Mouse (Mus musculus): ENCODE measurements around the gene Gad1. TPM values are rescaled to one million over a fixed set of nuclear protein-coding genes. Genes with fewer than 3 reads are reported as not detected.

The Gad1 gene
- polyA plus RNA-seq, 1 experiment from 2014 or later, result 105 TPM

DNA sequence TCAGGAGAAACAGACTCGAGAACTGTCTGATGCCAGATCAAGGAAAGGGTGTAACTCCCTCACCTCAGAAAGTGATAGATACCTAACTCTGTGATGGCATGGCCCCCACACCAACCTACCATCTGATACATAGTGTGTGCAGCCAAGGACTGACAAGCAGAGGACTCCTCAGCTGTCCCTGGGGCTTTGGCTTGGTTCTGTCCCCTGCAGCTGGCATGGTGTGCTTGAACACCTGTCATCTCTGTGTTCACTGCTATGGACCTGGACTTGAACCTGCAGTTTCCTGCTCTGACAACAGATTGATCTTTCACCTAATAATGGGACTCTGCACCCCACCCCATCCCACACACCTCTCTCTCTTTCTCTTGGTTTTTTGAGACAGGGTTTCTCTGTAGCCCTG lies 79.5 kb downstream of the Gad1 start:
- Histone ChIP-seq H3K36me3 (no peaks in the 10 kb centered on the region), H3K4me1 (replicated peaks) (peaks cover 15% of the 10 kb centered on the region), H3K9me3 (no peaks in the 10 kb centered on the region), H3K27me3 (no peaks in the 10 kb centered on the region), H3K9ac (no peak overlapping the region), H3K4me3 (no peak overlapping the region), H3K27ac (replicated peaks) (no peak overlapping the region), H3K4me2 (no peak overlapping the region)
- 81% methylated on average over 1 of the region's 1 CpGs for WGBS
- no peak for ATAC-seq (ENCODE audit: low FRiP score, low read depth)

DNA sequence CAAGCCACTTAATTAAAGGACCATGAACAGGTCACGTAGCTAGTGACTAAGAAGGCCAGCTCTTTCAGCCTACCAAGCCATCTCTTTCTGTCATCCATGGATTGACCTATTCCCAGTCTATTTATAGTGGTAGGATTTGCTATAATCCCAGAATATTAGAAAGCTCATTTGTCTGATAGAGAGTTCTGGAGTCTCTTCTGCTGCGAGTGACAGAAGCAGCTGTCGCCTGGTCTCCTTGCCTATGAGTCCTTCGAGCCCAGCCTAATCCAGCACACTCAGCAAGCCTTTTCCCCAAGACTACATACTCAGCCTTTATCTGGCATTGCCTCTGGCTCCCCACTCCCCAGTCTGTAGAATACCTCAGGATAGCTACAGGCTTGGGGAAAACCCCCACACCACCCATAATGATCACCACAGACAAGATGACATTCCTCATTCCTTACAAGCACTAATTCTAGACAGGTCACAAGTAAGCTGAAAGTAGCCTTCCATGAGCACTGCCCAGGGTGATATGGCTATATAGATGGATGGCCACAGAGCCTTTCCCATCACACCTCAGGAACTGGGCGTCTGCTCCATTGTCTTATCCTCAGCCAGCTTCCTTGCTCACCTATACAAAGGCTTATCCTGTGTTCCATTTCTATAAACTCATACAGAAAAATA lies 81.3 kb downstream of the Gad1 start:
- Histone ChIP-seq H3K9me3 (no peaks in the 10 kb centered on the region), H3K27ac (replicated peaks) (no peak overlapping the region), H3K9ac (no peak overlapping the region), H3K4me2 (no peak overlapping the region), H3K4me1 (replicated peaks) (peaks cover 11% of the 10 kb centered on the region), H3K36me3 (no peaks in the 10 kb centered on the region), H3K27me3 (no peaks in the 10 kb centered on the region), H3K4me3 (no peak overlapping the region)
- WGBS, result 89% methylated on average over 5 of the region's 5 CpGs
- no peak for ATAC-seq (ENCODE audit: low FRiP score, low read depth)

DNA sequence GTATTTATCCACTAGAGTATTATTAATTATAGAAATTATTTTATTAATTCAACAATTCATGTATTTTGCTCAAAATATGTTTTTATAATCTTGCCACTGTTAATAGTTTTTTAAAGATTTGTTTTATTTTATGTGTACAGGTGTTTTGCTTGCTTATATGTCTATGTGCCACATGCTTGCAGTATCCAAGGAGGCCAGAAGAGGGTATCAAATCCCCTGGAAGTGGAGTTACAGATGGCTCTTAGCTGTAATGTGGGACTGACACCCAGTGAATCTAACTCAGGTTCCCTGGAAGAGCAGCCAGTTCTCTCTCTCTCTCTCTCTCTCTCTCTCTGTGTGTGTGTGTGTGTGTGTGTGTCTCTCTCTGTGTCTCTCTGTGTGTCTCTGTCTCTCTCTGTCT lies 88.1 kb downstream of the Gad1 start:
- Histone ChIP-seq H3K9me3 (no peaks in the 10 kb centered on the region), H3K4me3 (no peak overlapping the region), H3K4me1 (replicated peaks) (peaks cover 13% of the 10 kb centered on the region), H3K9ac (no peak overlapping the region), H3K4me2 (no peak overlapping the region), H3K27me3 (no peaks in the 10 kb centered on the region), H3K27ac (replicated peaks) (no peak overlapping the region), H3K36me3 (no peaks in the 10 kb centered on the region)
- ATAC-seq (ENCODE audit: low FRiP score, low read depth), result no peak

DNA sequence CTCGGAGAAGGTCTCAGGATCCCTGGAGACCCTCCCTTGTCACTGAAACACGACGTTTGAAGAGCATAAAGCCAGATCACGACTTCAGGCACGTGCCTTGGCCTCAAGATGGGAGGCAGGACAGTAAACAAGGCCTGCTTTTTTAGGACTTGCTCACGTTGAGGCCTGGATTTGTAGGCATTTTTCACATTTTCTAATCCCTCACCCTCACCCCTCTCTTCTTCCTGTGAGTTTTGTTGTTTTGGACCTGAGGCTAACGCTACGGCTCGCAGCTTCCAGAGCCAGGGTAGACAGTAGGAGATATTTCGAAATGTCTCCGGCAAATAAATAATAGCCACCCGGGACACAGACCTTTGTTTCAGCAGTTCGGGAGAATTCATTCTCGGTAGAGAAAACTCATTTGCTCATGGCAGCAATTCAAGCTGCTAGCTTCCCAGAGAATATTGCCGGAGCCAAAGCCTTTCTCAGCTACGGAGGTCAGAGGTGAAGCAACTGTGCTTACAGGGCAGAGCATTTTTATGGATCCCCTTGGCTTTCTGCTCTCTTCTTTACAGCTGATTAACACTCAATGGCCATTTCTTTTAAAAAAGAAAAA lies 90.2 kb downstream of the Gad1 start:
- ATAC-seq (ENCODE audit: low FRiP score, low read depth), result no peak
- no peak overlapping the region for H3K4me2 ChIP-seq
- H3K27me3 ChIP-seq, result no peaks in the 10 kb centered on the region
- 23% methylated on average over 16 of the region's 16 CpGs for WGBS
- no peak overlapping the region for H3K9ac ChIP-seq
- no peaks in the 10 kb centered on the region for H3K9me3 ChIP-seq
- H3K4me1 ChIP-seq (replicated peaks), result peaks cover 13% of the 10 kb centered on the region
- no peaks in the 10 kb centered on the region for H3K36me3 ChIP-seq
- peak overlapping the region; percentile 18 for H3K27ac ChIP-seq (replicated peaks)
- H3K4me3 ChIP-seq, result no peak overlapping the region

DNA sequence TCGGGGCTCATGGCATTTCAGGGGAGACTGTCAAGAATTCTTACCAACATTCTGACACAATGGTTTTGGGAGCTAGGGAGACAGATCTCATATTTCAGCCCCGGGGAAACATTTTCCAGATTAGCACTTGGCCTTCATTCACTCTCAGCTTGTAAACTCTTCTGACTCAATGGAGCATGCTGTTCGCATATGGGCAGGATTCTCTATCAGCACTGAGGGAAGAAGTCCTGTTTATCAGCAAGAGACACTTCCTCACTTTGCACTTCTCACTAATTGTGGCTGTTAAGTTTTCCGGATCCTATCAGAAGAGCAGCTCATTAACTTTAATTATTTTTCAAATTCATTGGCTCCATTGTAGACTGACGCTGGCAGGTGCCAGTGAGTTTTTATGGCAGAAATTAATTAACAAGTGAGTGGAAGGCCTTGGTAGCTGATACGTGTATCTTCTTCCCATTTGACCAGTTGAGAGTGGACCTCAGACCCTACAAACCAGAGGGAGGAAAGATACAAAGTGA lies 92.5 kb downstream of the Gad1 start:
- peaks cover 13% of the 10 kb centered on the region for H3K4me1 ChIP-seq (replicated peaks)
- H3K27ac ChIP-seq (replicated peaks), result no peak overlapping the region
- WGBS, result 79% methylated on average over 6 of the region's 6 CpGs
- no peak overlapping the region for H3K9ac ChIP-seq
- H3K27me3 ChIP-seq, result no peaks in the 10 kb centered on the region
- no peak overlapping the region for H3K4me3 ChIP-seq
- no peak overlapping the region for H3K4me2 ChIP-seq
- no peaks in the 10 kb centered on the region for H3K36me3 ChIP-seq
- no peaks in the 10 kb centered on the region for H3K9me3 ChIP-seq
- no peak for ATAC-seq (ENCODE audit: low FRiP score, low read depth)

DNA sequence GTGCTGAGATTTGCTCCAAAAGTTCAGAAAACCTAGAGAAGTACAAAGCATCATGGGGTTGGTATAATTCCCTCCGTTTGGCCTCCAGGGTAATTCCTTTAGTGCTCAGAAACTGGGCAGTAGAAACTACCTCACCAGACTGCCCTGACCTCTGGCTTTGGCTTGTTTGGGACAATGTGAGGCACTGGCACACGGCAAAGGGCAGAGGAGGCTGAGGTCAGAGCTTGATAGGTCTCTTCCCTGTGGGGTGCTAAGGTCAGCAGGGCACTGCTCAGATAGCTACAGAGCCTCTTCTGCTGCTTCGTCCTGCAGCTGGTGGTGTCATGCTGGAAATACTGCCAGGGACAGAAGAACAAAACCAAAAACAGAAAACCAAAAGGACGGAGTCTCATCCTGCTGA lies 94.8 kb downstream of the Gad1 start:
- ATAC-seq (ENCODE audit: low FRiP score, low read depth), result no peak
- H3K4me2 ChIP-seq, result no peak overlapping the region

DNA sequence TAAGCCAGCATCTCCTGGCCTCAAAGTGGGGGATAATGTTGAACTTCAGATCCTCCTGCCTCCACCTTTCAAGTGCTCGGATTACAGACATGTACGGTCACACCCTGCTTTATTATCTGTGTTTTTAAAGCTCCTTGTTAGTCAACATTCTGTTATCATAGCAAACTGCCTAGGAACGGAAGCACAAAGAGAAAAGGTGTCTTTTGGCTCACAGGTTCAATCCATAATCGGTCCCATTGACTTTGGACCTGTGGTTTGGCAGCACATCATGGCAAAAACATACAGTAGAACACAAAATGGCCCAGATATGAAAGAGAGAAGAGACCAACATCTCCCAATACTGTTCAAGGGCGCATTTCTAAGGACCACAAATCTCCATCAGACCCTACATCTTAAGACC lies 95.4 kb downstream of the Gad1 start:
- H3K9me3 ChIP-seq, result no peaks in the 10 kb centered on the region
- no peak overlapping the region for H3K9ac ChIP-seq
- H3K4me2 ChIP-seq, result no peak overlapping the region
- no peak overlapping the region for H3K27ac ChIP-seq (replicated peaks)
- WGBS, result 89% methylated on average over 5 of the region's 5 CpGs
- H3K36me3 ChIP-seq, result no peaks in the 10 kb centered on the region
- no peak for ATAC-seq (ENCODE audit: low FRiP score, low read depth)
- H3K4me1 ChIP-seq (replicated peaks), result peaks cover 6% of the 10 kb centered on the region
- H3K4me3 ChIP-seq, result no peak overlapping the region
- no peaks in the 10 kb centered on the region for H3K27me3 ChIP-seq

More for the DNA sequence above, 94.8 kb downstream of the Gad1 start:
- H3K27ac ChIP-seq (replicated peaks), result no peak overlapping the region
- no peaks in the 10 kb centered on the region for H3K9me3 ChIP-seq
- no peak overlapping the region for H3K4me3 ChIP-seq
- WGBS, result 34% methylated on average over 4 of the region's 4 CpGs
- no peak overlapping the region for H3K9ac ChIP-seq
- no peaks in the 10 kb centered on the region for H3K27me3 ChIP-seq
- peaks cover 11% of the 10 kb centered on the region for H3K4me1 ChIP-seq (replicated peaks)
- no peaks in the 10 kb centered on the region for H3K36me3 ChIP-seq

DNA sequence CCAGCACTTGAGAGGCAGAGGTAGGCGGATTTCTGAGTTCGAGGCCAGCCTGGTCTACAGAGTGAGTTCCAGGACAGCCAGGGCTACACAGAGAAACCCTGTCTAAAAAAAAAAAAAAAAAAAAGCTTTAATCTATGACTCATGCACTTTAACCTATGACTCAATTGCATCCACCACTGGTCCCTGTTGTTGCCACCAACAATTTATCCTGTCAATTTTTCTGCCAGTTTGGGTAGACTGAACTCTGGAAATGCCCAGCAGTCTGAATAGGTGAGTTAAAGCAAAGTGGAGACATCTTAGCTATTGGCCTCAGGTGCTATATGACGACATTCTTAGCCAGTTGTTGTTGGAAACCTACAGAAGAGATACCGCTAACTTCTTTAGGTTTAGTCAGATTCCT lies 96.6 kb downstream of the Gad1 start:
- no peak for ATAC-seq (ENCODE audit: low FRiP score, low read depth)
- 95% methylated on average over 4 of the region's 4 CpGs for WGBS
- Histone ChIP-seq H3K4me3 (no peak overlapping the region), H3K27me3 (no peaks in the 10 kb centered on the region), H3K36me3 (no peaks in the 10 kb centered on the region), H3K9ac (no peak overlapping the region), H3K4me2 (no peak overlapping the region), H3K4me1 (replicated peaks) (no peaks in the 10 kb centered on the region), H3K27ac (replicated peaks) (no peak overlapping the region), H3K9me3 (no peaks in the 10 kb centered on the region)

Other genes starting within 250 kb of the Gad1 start
- gene Sp5, start 78.1 kb upstream of the Gad1 start, polyA plus RNA-seq (2015; fragmentation: Nextera tagmentation; extraction: Ambion mirVana), result 6.6 and 9.2 TPM in 2 replicates
- gene Erich2, start 44.3 kb upstream of the Gad1 start, polyA plus RNA-seq (2015; fragmentation: Nextera tagmentation; extraction: Ambion mirVana), result 2.9 and 3.0 TPM in 2 replicates
- 134 and 144 TPM in 2 replicates for gene Gorasp2, start 108.5 kb downstream of the Gad1 start, polyA plus RNA-seq (2015; fragmentation: Nextera tagmentation; extraction: Ambion mirVana)
- gene Gm26558, start 109.0 kb downstream of the Gad1 start, polyA plus RNA-seq (2015; fragmentation: Nextera tagmentation; extraction: Ambion mirVana), result 2.6 and 3.5 TPM in 2 replicates

All from hindbrain, embryonic 15.5 days (tissue).